Mouse (Mus musculus) liver, embryonic 14.5 days (tissue): ENCODE results near the gene Mrpl47.

Experiments used
- CTCF ChIP-seq: IDR thresholded peaks from 2 replicates; pipeline ENCODE4 v1.5.1; 2016; ENCODE audit warnings: antibody characterized with exemption, low read depth, control low read depth
- EP300 ChIP-seq: IDR thresholded peaks from 2 replicates; pipeline ENCODE4 v1.6.1; 2016; ENCODE audit warnings: antibody characterized with exemption, low read depth

GRCm38 (mm10) chr3:32759212-32759611 is 21.8 kb upstream of the Mrpl47 start:
- TF ChIP-seq EP300: no peak
- TF ChIP-seq CTCF: no peak
